Mouse (Mus musculus): ENCODE measurements at regions not wholly inside any gene's neighbourhood (a gene's known extent, or its start where the extent isn't known, plus 50 kb on each side); places are given as distances from the start of the nearest gene placed in this dataset.

GRCm38 (mm10) chr5:128527241-128527640 is 73.4 kb upstream of the Fzd10 start:
- no peak for TF ChIP-seq CTCF (IDR thresholded peaks at IDR 0.05; ENCODE audit: borderline replicate concordance, insufficient read depth, low read depth, low read length)
- TF ChIP-seq POLR2A (IDR thresholded peaks at IDR 0.05; ENCODE audit: borderline replicate concordance, insufficient read depth, low read length) = no peak
